Mouse (Mus musculus) spleen, postnatal 36 days (tissue): Measurements from ENCODE around the gene Gm28308.
A peak's percentile ranks its signal among the peaks of the same experiment; 100 is the strongest.

ENCODE experiments used
- DNase-seq, 2 experiments: peaks; one replicate each; pipeline ENCODE4 v3.0.0; 2022; ENCODE audit warnings: low spot score in 2 of 2, mixed read lengths in 1 of 2

Gm28308 gene

GRCm38 (mm10) chr6:52168191-52169055 is 44.7 kb downstream of the Gm28308 start:
- DNase-seq: no peak

- DNase-seq: no peak
Observed at GRCm38 (mm10) chr6:52167736-52168161, 45.4 kb downstream of the Gm28308 start.

- no peak for DNase-seq
Observed at GRCm38 (mm10) chr6:52167176-52167575, 46.0 kb downstream of the Gm28308 start.

GRCm38 (mm10) chr6:52166431-52167077 is 46.6 kb downstream of the Gm28308 start:
- DNase-seq: no peak

GRCm38 (mm10) chr6:52165441-52166370 is 47.4 kb downstream of the Gm28308 start:
- DNase-seq: no peak

GRCm38 (mm10) chr6:52164626-52165440 is 48.3 kb downstream of the Gm28308 start, which contains the start of gene Hoxa2:
TSS of gene Hoxa2 (minus strand) at chr6:52164831.
- no peak for DNase-seq

- DNase-seq: no peak
Observed at GRCm38 (mm10) chr6:52164051-52164625, 49.0 kb downstream of the Gm28308 start.

- no peak for DNase-seq
Observed at GRCm38 (mm10) chr6:52163366-52164031, 49.6 kb downstream of the Gm28308 start.

GRCm38 (mm10) chr6:52162611-52163365 is 50.4 kb downstream of the Gm28308 start:
- no peak for DNase-seq

GRCm38 (mm10) chr6:52162093-52162380 is 51.1 kb downstream of the Gm28308 start:
- DNase-seq: no peak

- no peak for DNase-seq
Observed at GRCm38 (mm10) chr6:52161336-52162092, 51.6 kb downstream of the Gm28308 start.

- DNase-seq: no peak
Observed at GRCm38 (mm10) chr6:52160511-52161335, 52.4 kb downstream of the Gm28308 start.

GRCm38 (mm10) chr6:52159979-52160378 is 53.2 kb downstream of the Gm28308 start:
- DNase-seq: no peak

GRCm38 (mm10) chr6:52159164-52159761 is 53.9 kb downstream of the Gm28308 start:
- no peak for DNase-seq

- DNase-seq: peak; percentile 55 to 61
Observed at GRCm38 (mm10) chr6:52158276-52159051, 54.7 kb downstream of the Gm28308 start, which contains the start of gene Hoxa1. TSS of gene Hoxa1 (minus strand) at chr6:52158317.

GRCm38 (mm10) chr6:52157466-52158275 is 55.5 kb downstream of the Gm28308 start:
- DNase-seq: no peak
